Mouse (Mus musculus): ENCODE results near the gene Nanos3.

GRCm38 (mm10) chr8:84230735-84231134 lies 45.7 kb upstream of the Nanos3 start:
- TF ChIP-seq CTCF (IDR thresholded peaks at IDR 0.05), result peak; percentile 60
- TF ChIP-seq EP300 (IDR thresholded peaks at IDR 0.05), result no peak
